In genomic region chr12:25325901-25326300, GRCm38 (mm10) we compare ENCODE assay signal across 10 mouse cellular contexts.
"Had no signal": no experiment of that assay in that cellular context is flagged by ENCODE, and none has a peak within 500 bp of the region (broad histone marks: within the 10 kb centered on the region; RNA-seq: fewer than 3 reads in every experiment).

No protein-coding gene starts in this region.

- H3K4me1 ChIP-seq: limb, embryonic 15.5 days; midbrain, embryonic 12.5 days; neural tube, embryonic 15.5 days had no signal

- H3K27ac ChIP-seq: left cerebral cortex, adult 2 months; limb, embryonic 15.5 days; liver, embryonic 12.5 days; midbrain, embryonic 12.5 days; neural tube, embryonic 15.5 days had no signal

- H3K27me3 ChIP-seq: limb, embryonic 15.5 days; liver, embryonic 12.5 days; midbrain, embryonic 12.5 days; neural tube, embryonic 15.5 days had no signal

- DNase-seq: kidney, postnatal 10 days; lung, embryonic 14.5 days; lung, postnatal 10 days; lung, postnatal 4 days; thymus, adult 18-20 months had no signal

- H3K36me3 ChIP-seq: limb, embryonic 15.5 days; liver, embryonic 12.5 days; midbrain, embryonic 12.5 days; neural tube, embryonic 15.5 days had no signal

- H3K4me3 ChIP-seq: left cerebral cortex, adult 2 months; limb, embryonic 15.5 days; liver, embryonic 12.5 days; midbrain, embryonic 12.5 days; neural tube, embryonic 15.5 days had no signal

- H3K9me3 ChIP-seq: limb, embryonic 15.5 days; liver, embryonic 12.5 days; midbrain, embryonic 12.5 days; neural tube, embryonic 15.5 days had no signal

- H3K9ac ChIP-seq: limb, embryonic 15.5 days; liver, embryonic 12.5 days; lung, embryonic 14.5 days; midbrain, embryonic 12.5 days; neural tube, embryonic 15.5 days had no signal

- ATAC-seq: liver, embryonic 12.5 days had no signal

- H3K4me2 ChIP-seq: limb, embryonic 15.5 days; liver, embryonic 12.5 days; lung, embryonic 14.5 days; midbrain, embryonic 12.5 days; neural tube, embryonic 15.5 days had no signal
